Mouse (Mus musculus) lung, postnatal 0 days (tissue): ENCODE results near the gene Tyms.

Experiments
- CTCF ChIP-seq: IDR thresholded peaks from 2 replicates; pipeline ENCODE4 v1.5.1; 2016; ENCODE audit warnings: antibody characterized with exemption, mild to moderate bottlenecking
- EP300 ChIP-seq: IDR thresholded peaks from 2 replicates; pipeline ENCODE4 v1.6.1; 2016; ENCODE audit warnings: antibody characterized with exemption, mild to moderate bottlenecking, control low read depth

- TF ChIP-seq CTCF = no peak
- TF ChIP-seq EP300 = no peak
Measured at GRCm38 (mm10) chr5:30072377-30072776, 1.0 kb downstream of the Tyms start.
